Mouse (Mus musculus): ENCODE data around the gene Setd3. TPM values are rescaled to one million over a fixed set of nuclear protein-coding genes. Genes with fewer than 3 reads are reported as not detected.

Setd3 gene
- polyA plus RNA-seq, 1 experiment from 2014 or later: 108 TPM

DNA sequence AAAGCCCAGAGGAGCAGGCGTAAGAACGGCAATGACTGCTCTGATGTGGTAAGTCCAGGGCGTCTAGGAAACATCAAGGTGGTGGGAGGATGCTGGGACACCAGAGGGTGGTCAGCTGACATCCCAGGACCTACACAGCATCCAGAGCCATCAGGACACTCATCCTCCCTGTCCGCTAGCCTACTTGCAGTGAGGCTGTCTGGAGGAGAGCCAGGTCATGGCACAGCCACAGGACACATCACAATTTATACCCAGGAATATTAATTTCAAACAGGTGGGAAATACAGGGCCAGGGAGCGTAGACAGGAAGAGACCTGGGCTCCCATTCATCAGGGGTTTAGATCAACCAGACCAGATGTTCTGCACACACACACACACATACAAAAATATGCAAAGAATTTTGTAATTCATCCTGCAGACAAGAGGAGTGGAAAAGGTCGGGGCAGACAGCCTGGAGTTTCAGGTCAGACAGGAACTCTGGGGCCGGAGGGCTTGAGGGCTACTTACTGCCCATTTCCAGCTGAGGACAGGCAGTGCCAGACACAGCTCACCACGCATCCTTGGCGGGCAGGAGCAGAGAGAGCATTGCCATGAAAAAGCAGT lies 114.6 kb downstream of the Setd3 start:
- peaks cover 3% of the 10 kb centered on the region; the same call in 1 of the 2 replicates for H3K9me3 ChIP-seq
- ATAC-seq (replicated peaks): no peak
- H3K36me3 ChIP-seq: no peaks in the 10 kb centered on the region
- no peaks in the 10 kb centered on the region for H3K27me3 ChIP-seq
- H3K4me3 ChIP-seq: no peak overlapping the region
- H3K27ac ChIP-seq (replicated peaks): no peak overlapping the region
- 76% methylated on average over 9 of the region's 9 CpGs for WGBS
- no peak overlapping the region for H3K9ac ChIP-seq (replicated peaks)
- no peak overlapping the region for H3K4me2 ChIP-seq (replicated peaks)
- peaks cover 11% of the 10 kb centered on the region; the same call in 1 of the 2 replicates for H3K4me1 ChIP-seq

- peaks cover 11% of the 10 kb centered on the region; the same call in 1 of the 2 replicates for H3K4me1 ChIP-seq
- no peak overlapping the region for H3K4me3 ChIP-seq
- H3K36me3 ChIP-seq: no peaks in the 10 kb centered on the region
- no peaks in the 10 kb centered on the region for H3K27me3 ChIP-seq
- H3K27ac ChIP-seq (replicated peaks): no peak overlapping the region
- 30% methylated on average over 6 of the region's 6 CpGs for WGBS
- H3K9ac ChIP-seq (replicated peaks): no peak overlapping the region
- H3K4me2 ChIP-seq (replicated peaks): no peak overlapping the region
- ATAC-seq (replicated peaks): no peak
- H3K9me3 ChIP-seq: peaks cover 3% of the 10 kb centered on the region; the same call in 1 of the 2 replicates
Measured at GRCm38 (mm10) chr12:108063986-108064385, 115.1 kb downstream of the Setd3 start.

DNA sequence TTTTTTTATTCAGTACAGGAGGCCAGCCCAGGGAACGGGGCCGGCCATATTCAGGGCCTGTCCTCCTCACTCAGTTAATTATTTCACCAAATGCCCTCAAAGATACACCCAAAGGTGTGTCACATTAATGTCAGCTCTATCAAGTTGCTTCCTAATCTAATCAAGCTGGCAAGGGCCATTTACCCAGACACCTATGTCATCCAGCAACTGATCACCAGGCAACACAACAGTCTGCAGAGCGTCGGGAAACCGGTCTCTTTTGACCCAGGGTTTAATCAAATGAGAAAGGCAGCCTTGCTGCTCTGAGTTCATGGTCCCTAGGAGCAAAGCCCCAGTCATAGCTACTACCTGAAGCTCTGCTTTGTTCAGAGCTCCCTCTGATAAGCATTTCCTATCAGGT lies 117.0 kb downstream of the Setd3 start:
- H3K4me1 ChIP-seq: no peaks in the 10 kb centered on the region
- 82% methylated on average over 5 of the region's 5 CpGs for WGBS
- H3K4me2 ChIP-seq (replicated peaks): no peak overlapping the region
- no peak overlapping the region for H3K9ac ChIP-seq (replicated peaks)
- no peak for ATAC-seq (replicated peaks)
- H3K36me3 ChIP-seq: no peaks in the 10 kb centered on the region
- H3K27me3 ChIP-seq: no peaks in the 10 kb centered on the region
- no peak overlapping the region for H3K4me3 ChIP-seq
- H3K27ac ChIP-seq (replicated peaks): no peak overlapping the region
- peaks cover 3% of the 10 kb centered on the region; the same call in 1 of the 2 replicates for H3K9me3 ChIP-seq

DNA sequence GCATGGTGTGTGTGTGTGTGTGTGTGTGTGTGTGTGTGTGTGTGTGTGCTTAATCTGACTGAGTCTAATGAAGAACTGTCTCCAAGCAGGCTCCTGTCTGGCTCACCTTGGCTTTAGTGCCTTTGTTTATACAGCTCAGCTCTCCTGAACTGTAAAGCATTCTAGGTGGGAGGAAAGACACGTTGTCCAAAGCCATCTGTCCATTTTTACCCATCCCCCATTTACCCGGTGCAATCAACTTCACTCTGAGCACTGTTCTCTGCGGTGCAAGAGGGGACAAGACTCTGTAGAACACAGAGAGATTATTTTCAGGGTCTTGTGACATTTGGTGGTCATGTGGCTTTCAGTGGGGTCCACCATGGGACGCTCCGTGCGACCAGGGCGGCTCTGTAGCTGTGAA lies 117.5 kb downstream of the Setd3 start:
- H3K9me3 ChIP-seq: peaks cover 3% of the 10 kb centered on the region; the same call in 1 of the 2 replicates
- no peak overlapping the region for H3K4me2 ChIP-seq (replicated peaks)
- H3K4me1 ChIP-seq: no peaks in the 10 kb centered on the region
- H3K4me3 ChIP-seq: no peak overlapping the region
- H3K27ac ChIP-seq (replicated peaks): no peak overlapping the region
- ATAC-seq (replicated peaks): no peak
- no peaks in the 10 kb centered on the region for H3K36me3 ChIP-seq
- no peak overlapping the region for H3K9ac ChIP-seq (replicated peaks)
- no peaks in the 10 kb centered on the region for H3K27me3 ChIP-seq
- 86% methylated on average over 7 of the region's 7 CpGs for WGBS

Other genes starting within 250 kb of the Setd3 start
- gene Bcl11b, start 175.7 kb downstream of the Setd3 start, polyA plus RNA-seq (2015; fragmentation: Nextera tagmentation; extraction: Ambion mirVana): 109 and 117 TPM in 2 replicates
- gene Ccnk, start 265 bp upstream of the Setd3 start, polyA plus RNA-seq (2015; fragmentation: Nextera tagmentation; extraction: Ambion mirVana): 3.3 and 3.7 TPM in 2 replicates
- gene Ccdc85c, start 96.1 kb upstream of the Setd3 start, polyA plus RNA-seq (2015; fragmentation: Nextera tagmentation; extraction: Ambion mirVana): 14.3 and 16.3 TPM in 2 replicates
- gene Hhipl1, start 127.0 kb upstream of the Setd3 start, polyA plus RNA-seq (2015; fragmentation: Nextera tagmentation; extraction: Ambion mirVana): 1.8 and 1.9 TPM in 2 replicates
- 19.8 and 22.6 TPM in 2 replicates for gene Cyp46a1, start 155.1 kb upstream of the Setd3 start, polyA plus RNA-seq (2015; fragmentation: Nextera tagmentation; extraction: Ambion mirVana)
- gene Eml1, start 191.6 kb upstream of the Setd3 start, polyA plus RNA-seq (2015; fragmentation: Nextera tagmentation; extraction: Ambion mirVana): 58.6 and 65.7 TPM in 2 replicates

Measured in forebrain, embryonic 15.5 days (tissue).